Mouse (Mus musculus): Measurements from ENCODE around the gene Cyp1a1.

- TF ChIP-seq CTCF (IDR thresholded peaks at IDR 0.05; ENCODE audit: low read depth) (no peak), EP300 (IDR thresholded peaks at IDR 0.05; ENCODE audit: low read depth) (no peak)
These were observed 37.0 kb downstream of the Cyp1a1 start for GRCm38 (mm10) chr9:57724701-57725100.

Data from heart, postnatal 0 days (tissue).